Mouse (Mus musculus): Measurements from ENCODE around the gene Kremen2.

Kremen2 gene

DNA sequence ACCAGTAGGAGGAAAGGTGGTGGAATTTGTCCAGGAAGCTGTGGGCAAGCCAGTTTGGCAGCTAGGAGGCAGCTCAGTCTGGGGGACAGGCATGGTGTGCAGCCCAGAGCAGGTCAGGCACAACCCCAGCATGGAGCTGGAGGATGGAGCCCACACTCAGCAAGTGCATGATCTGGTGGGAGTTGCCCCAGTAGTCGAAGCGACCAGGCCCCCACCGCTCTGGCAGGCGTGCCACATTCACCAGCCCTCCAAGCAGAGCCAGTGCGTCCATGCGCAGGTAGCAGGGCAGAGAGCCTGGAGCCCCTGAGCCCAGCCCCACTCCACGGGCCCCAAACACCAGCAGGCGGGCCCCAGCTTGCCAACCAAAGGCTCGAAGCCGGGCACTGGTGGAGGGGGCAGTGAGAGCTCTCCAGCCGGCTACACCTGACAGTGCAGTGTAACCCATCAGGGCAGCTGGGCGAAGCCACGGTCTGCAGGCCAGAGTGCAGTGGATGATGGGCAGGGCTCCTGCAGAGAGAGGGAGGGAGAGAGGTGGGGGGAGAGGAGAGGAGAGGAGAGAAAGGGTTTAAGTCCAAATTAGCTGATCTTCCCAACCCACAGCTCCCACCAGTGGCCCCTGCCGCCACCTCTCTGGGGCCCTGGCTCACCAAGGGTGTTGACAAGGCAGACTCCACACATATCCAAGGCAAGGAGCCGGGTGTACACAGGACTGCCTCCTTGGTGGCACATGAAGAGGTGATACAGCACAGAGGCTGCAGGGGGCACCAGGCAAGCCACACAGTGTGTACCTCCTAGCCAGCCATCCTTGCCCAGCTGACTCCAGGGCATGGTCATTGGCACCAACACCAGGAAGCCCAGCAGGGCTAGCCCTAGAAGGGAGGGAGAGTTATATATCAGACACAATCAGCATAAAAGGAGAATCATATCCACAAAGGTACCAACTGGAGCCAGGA is 7.9 kb downstream of the Kremen2 start:
- no peak for DNase-seq (ENCODE audit: low read depth, low spot score)

DNA sequence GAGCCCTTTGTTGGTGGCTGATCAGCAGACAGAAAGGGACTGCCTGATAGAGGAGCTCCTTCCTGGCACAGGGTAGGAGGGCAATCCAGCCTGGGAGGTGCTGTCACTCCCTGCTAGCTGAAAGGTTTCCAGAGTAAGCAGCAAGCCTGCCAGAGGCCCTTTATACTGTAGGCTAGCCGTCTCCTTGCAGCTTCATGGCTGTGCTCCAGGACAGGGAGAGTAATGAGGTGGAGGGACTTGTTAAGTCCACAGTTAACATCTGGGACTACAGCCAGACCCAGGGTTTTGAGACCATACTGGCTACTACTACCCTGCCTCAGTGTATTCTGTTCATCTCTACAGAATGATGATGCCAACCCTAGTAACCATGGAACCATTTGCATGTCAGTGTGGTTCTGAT is 11.3 kb downstream of the Kremen2 start:
- no peak for DNase-seq (ENCODE audit: low read depth, low spot score)

DNA sequence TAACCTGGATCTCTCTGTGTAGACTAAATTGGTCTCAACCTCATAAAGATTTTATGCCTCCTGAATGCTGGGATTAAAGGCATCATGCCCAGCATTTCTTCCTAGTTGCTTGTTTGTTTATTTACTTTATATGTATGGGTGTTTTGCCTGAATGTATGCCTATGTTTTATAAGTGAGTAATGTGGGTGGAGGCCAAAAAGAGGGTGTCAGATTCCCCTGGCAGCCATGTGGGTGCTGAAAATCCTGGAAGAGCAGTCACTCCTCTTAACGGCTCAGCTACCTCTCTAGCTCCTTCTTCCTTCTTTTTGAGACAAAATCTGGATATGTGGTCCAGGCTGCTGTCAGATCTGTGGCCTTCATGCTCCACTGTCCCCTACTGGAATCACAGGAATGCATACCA is 15.2 kb downstream of the Kremen2 start:
- no peak for DNase-seq (ENCODE audit: low read depth, low spot score)

DNA sequence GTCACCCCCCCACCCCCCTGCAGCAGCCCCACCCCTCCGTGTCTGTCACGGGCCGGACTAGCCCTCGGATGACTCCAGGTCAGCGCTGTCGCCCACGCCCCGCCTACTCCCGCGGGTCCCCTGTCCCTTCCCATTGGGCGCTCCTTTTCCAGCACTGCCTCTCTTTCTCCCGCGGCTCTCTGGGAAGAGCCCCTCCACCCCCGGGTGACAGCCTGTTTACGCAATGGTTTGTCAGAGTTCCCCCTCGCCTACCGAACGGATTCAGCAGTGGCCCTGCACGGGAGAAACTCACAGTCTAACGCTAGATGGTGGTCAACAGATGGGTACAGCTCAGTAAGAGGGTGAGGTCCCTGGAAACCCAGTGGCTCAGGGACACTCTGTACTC is 18.9 kb downstream of the Kremen2 start:
- DNase-seq (ENCODE audit: low read depth, low spot score) = peak; percentile 59

DNA sequence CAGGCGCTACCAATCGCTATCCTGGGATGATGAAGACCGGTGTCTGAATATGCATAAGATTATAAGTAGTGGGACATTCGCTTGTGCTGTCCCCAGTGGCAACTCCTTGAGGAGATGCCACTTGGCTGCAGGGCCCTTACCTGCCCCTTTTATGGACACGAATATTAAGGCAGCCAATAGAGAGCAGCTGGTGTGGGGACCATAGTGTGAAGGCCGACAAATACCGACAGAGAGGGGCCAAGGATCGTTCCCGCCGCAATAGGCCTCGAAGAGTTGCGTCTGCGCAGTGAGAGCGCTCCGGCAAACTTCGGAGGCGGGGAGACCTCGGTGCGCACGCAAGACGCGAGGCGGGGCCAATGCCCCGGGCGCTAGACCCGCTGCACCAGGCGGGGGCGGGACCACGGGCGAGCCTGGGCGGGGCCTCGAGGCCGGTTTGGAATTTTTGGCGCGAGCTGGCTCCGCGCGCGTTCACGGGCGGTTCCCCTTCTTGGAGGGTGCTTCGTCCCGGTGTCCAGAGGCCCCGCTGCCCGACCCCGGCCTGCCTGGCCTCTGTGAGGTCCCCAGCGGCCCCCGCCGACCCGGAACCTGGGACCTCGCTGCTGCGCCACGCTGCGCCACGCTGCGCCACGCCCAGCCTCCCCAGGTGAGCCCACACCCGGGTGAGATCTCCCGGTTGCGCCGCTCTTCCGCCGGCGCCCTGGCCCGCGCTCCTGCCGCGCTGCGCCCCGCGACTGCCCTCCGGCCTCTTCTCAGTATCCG is 19.5 kb downstream of the Kremen2 start, which contains the start of gene Pkmyt1:
Gene Pkmyt1 (plus strand): TSS at position 338 of the 759 bp plus-strand sequence.
- peak; percentile 91 for DNase-seq (ENCODE audit: low read depth, low spot score)

DNA sequence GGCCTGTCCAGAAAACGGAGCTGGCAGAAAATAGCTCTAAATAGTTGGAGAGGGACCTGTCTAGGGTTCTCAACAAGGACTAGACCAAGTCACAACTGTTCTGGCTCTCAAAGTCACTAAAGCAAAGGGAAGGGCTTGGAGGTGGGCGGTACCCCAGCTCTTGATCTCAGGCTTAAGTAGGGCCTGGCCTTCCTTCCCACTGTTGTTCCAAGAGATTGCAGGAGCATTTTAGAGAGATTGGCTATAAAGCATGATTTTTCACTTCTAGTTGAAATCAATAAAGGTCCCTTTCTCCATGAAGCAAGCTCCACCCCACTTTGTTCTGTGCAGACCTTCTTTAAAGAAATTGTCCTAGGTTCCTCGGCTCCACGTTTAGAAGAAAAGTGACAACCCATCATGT is 20.2 kb downstream of the Kremen2 start:
- no peak for DNase-seq (ENCODE audit: low read depth, low spot score)

DNA sequence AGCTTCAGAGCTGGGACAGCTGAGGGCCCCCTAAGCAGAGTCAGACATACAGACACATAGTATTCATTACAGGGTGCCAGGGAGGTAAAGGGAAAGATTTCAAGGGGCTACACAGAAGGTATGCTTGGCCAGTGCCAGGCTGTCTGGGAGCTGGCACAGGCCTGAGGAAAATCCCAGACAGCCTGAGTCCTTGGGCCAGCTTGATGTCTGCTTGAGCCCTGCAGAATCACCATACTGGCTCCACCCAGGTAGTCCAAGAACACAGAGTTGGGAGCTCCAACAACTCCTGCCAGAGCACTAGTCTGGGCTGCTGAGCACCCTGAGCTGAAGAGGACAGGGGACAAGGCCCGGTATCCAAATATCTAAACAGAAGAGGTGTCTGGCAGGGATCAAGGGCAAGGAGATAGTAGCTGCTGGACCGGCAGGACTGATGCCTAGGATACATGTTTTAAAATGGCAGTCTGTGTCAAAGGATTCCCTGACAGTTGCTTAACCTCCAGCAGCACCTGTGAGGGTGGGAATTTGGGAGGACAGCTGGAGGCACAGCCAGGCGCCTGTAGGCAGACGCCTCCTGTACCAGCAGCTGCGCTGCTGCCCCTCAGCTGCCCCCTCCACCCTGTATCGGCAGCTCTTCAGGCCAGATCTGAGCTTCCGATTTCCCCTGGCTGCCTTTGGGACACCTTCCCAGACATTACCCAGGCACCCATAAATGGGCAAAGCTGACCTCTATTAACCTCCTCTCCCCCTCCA is 23.1 kb downstream of the Kremen2 start, which contains the start of gene 1520401A03Rik:
Gene 1520401A03Rik (minus strand): TSS at position 408 of the 750 bp plus-strand sequence.
- no peak for DNase-seq (ENCODE audit: low read depth, low spot score)

DNA sequence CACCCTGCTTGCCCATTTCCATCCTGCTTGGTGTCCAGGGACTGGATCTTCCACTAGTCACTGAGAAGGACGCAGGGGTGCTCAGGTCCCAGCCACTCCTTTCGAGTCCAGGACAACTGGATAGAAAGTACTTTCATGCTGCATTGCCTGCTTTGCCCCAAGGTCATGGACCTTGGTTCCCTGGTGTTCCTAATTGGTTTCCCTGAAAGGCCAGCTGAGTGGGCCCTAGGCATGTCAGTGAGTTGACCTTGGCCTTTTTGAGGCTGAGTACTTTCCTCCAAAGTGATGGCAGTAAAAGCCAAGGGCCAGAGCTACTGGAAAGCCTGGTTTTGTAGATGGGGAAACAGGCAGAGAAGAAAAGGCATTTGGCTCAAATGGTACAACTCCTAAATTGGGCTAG is 23.7 kb downstream of the Kremen2 start:
- no peak for DNase-seq (ENCODE audit: low read depth, low spot score)

DNA sequence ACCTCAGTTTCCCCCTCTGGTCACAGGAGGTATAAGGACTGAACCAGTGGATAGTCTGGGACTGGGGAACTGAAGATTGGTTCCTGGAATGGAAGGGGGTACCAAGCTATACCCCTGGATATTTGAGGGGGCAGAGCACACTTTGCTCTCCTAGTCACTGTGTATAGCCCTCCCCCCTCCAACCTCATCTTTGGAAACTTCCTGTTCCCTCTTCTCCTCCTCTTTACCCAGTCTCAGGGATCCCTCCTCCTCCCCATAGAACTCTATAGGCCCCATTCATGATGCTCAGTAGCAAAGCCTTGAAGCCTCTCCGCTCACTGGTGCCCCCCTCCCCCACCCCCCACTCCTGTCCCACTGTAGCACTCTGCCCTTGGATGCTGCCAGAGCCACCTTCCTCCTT is 26.2 kb downstream of the Kremen2 start:
- no peak for DNase-seq (ENCODE audit: low read depth, low spot score)

DNA sequence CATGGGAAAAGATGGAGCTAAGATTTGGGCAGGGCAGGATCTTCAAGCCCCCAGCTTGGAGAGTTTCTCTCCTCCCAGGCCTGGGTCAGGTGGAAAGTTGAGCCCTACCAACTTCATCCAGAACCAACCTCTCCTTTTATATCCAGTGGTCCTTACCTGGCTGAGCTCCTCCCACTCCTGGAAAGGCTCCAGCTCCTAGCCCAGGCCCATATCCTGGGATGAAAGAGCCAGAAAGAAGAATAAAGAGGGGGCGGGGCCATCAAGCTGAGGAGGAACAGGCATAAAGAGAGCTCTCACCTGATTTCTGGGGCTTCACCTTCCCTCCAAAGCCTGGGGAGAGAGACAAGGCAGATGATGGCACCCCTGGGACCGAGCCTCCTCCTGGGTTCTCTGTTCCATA is 28.6 kb downstream of the Kremen2 start:
- DNase-seq (ENCODE audit: low read depth, low spot score) = no peak

DNA sequence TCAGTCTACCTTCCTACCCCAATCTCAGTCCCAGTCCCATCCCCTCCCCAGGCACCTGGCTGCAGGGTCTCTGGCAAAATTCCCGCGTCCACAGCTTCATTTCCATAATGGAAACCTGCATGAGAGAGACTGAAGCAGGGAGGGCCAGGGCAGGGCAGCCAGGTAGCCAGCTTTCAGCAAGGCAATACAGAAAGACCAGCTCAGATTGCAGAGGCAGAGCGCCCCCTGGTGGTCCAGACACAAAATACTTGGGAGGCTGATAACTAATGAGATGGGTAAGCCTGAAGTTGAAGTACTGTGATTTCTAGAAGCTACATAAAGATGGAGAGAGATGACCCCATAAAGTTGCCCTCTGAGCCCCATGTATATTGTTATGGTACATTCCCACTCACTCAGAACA is 39.4 kb downstream of the Kremen2 start:
- DNase-seq (ENCODE audit: low read depth, low spot score) = peak; percentile 54

DNA sequence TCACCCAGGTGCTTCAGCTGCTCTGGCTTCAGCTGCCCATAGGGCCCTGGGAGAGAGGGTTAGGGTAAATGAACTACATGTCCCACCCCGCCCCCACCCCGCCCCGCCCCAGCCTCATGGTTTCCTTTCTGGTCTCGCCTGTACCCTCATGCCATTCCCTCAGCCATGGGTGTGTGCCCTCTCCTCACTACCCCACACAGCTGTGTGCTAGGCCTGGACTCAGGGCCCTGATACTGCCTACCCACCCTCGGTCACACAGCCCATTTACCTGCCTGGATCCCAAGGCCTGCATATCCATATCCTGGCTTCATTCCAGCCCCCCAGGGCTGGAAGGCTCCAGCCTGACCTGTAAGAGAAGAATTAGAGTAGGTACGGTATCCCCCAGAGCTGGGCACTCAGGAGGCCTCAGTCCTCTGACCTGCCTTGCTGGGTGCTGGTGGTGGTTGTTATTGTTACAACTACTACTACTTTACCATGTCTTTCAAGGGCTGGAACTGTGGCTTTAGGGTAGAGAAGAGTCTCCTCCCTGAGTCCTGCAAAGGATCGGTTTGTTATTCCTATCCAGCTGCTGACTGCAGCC is 40.0 kb downstream of the Kremen2 start:
- DNase-seq (ENCODE audit: low read depth, low spot score) = no peak

DNA sequence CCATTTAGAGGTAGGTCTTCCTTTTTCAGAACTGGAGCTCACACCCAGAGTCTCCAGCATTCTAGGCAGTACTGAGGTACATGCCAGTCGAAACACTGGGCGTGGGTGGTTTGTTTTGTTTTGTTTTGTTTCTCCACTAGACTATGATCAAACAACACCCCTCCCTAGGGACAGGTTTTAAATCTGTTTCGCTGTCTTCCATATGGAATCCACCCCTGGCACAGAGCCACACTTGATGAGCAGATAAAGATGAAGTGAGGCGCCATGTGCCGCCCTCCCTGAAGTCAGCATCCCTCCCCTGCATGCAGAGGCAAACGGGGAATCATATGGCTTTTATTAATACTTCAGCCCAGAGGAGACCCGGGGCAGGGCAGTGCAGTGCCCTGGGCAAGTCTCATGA is 40.9 kb downstream of the Kremen2 start:
- no peak for DNase-seq (ENCODE audit: low read depth, low spot score)

DNA sequence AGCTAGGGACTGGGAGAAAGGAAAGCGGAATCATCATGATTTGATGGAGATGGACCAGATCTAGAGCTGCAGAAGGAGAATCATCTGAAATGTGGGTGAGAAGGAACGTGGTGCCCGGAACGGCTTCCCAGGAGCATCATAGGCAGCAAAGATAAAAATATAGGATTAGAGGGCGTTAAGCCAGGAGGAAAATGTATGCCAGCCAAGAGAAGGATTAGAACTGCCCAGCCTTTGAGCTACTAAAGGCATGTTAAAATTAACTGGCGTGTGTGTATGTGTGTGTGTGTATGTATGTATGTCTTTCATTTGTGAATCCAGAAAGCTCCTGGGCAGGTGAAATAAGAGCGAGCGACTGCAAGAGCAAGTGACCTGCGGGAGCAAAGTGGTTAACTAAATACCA is 42.3 kb downstream of the Kremen2 start:
- DNase-seq (ENCODE audit: low read depth, low spot score) = no peak

DNA sequence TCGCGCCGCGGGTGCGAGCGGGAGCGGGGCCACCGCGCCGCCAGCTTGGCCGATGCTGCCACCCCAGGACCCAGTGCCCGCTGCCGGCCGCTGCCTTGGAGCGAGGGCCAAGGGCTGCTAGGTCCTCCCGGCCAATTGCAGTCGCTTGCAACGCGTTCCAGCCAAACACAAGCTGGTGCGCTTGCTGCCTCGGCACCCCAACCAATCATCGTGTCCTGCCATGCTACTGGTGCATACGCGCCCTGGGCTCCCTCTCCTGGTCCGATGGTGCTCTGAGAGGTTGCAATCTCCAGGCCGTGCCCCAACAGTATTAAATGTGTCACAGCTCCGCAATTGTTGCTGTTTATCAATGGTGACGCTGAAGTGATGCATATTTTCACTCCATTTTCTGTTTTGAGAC is 45.6 kb downstream of the Kremen2 start:
- peak; percentile 83 for DNase-seq (ENCODE audit: low read depth, low spot score)

DNA sequence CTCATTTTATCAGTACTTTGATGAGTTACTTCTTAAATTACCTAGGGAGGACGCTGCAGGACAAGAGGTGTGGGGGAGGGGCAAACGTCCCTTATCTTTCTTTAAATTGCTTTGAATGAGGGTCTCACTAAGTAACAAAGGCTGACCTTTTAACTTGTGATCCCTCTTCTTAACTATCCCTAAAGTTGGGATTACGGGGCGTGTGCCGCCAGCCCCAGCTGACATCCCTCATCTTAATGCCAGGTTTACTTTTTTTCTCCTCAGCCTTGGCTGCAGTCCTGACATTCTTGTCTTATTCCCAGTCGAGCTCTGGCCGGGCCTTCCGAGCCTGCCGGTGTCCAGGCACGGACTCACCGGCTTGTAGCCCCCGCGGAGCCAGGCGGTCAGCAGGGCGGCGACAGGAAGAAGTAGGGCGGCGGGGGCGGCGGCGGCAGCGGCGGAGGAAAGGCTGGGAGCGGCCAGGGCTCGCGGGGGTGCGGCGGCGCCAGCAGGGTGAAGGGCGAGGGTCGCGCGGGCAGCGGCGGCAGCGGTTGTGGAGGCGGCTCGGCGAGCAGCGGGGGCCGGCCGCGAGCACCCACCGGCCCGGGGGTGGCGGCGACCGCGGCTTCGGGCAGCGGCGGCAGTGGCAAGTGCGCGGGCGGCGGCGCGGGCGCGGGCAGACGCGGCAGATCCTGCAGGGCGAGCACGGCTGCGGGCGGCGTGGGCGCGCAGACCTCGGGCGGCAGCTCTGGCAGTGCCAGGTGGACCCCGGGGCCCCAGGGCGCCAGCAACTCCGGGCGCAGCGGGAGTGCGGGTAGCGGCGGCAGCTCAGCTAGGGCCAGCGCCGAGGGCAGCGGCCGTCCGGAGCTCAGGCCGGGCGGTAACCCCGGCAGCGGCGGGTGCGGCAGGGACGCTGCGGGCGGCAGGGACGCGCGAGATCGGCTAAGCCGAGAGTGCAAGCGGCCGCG is 46.2 kb downstream of the Kremen2 start:
- DNase-seq (ENCODE audit: low read depth, low spot score) = no peak

DNA sequence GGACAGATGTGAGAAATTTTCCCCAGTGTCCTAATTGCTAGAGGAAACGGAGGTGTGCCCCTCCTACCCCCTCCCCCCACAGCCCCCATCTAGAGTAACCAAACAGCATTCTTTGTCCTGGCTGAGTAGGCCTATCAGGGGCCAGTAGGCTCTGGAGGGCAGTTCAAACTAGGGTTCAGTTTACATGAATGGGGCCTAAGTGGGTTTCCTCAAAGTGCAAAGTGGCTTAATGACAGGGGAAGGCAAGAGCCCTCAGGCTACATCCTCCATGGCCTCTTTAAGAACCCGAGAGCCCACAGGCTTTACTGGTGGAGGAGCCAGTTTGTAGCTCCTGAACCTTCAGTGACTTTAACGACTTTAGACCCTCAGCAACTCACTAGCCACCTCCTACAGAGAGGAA is 49.8 kb downstream of the Kremen2 start:
- DNase-seq (ENCODE audit: low read depth, low spot score) = no peak

DNA sequence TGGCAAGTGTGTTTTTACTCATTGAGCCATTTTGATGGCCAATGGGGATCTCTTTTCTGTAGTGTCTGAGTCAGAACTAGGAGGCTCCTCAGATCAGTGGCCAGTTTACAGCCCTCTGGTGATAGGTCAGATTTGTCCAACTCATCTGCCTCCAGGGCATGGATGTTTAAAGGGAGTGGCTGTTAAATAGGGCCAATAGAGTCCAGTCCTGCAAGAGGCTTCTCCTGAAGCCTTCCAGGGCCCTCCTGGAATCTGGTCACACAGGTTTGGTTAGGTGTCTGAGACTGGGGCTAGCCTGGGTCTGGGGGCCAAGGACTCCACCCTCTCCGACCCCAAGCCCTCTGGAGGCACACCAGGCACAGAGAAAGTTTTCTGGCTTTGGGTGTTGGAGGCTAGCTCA is 51.1 kb downstream of the Kremen2 start:
- no peak for DNase-seq (ENCODE audit: low read depth, low spot score)
